Comparison of ENCODE assay signal across 19 mouse cellular contexts in the genomic region with DNA sequence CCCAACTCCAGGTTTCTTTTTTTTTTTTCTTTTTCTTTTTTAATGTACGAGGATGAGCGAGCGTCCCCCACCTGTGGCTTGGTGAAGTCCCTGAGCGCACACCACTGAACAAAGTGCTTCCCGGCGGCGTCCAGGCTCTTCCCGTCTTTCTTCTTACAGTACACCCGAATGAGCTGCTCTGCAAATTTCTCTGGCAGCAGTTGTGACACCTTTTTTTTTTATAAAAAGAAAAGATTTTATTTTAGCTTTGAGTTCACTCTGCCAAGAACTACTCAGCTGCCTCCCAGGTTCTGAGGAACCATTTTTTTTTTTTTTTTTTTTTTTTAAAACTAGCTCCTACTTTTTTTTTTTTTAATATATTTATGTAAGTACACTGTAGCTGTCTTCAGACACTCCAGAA. TPM values are rescaled to one million over a fixed set of nuclear protein-coding genes. Genes with fewer than 3 reads are reported as not detected.
A peak's percentile ranks its signal among the peaks of the same experiment; 100 is the strongest.
DNase-seq lines count a peak whose midpoint lies in the region; TF ChIP-seq lines count a peak whose summit lies in the region.
"Had no signal": no experiment of that assay in that cellular context is flagged by ENCODE, and none has a peak within 500 bp of the region (broad histone marks: within the 10 kb centered on the region; RNA-seq: fewer than 3 reads in every experiment).

No protein-coding gene starts in this region.

- DNase-seq in right cerebral cortex, adult 18-20 months, result peak; percentile 32
- no peak for DNase-seq in right cerebral cortex, adult 2 months (ENCODE audit: low spot score in 2 of 2)
- DNase-seq in brain, adult 2 months (ENCODE audit: low read depth, low spot score), result peak; percentile 67
- no peak for DNase-seq in gastrocnemius, postnatal 36 days
- DNase-seq in left cerebral cortex, adult 2 months (ENCODE audit: extremely low spot score in 1 of 2, low spot score in 2 of 2), result no peak
- DNase-seq: adrenal gland, adult 8-10 months; adrenal gland, postnatal 14 days; cerebellum, adult 11-12 months; cerebellum, adult 2 months; cerebellum, adult 9-10 months; cerebellum, postnatal 25 days; forebrain, postnatal 0 days had no signal

- intact Hi-C loops in gastrocnemius, postnatal 36 days (cut with DNase I), result no loop called here
- intact Hi-C loops in left cerebral cortex, adult 2 months (cut with DNase I), result loop anchor here (10.0 kb wide), 1 partner anchor 297 kb away; no protein-coding TSS in a partner anchor

- no peak overlapping the region for H3K27ac ChIP-seq in left cerebral cortex, adult 2 months
- H3K27ac ChIP-seq: embryonic facial prominence, embryonic 10.5 days; embryonic facial prominence, embryonic 12.5 days; forebrain, embryonic 13.5 days; forebrain, embryonic 15.5 days had no signal

- no peak overlapping the region for H3K4me3 ChIP-seq in left cerebral cortex, adult 2 months
- H3K4me3 ChIP-seq: embryonic facial prominence, embryonic 10.5 days; embryonic facial prominence, embryonic 12.5 days; forebrain, embryonic 13.5 days; forebrain, embryonic 15.5 days had no signal

- no peak for TF ChIP-seq CTCF in left cerebral cortex, adult 2 months (IDR thresholded peaks at IDR 0.05)

RNA-seq across cellular contexts. Expression of a gene that starts 14.8 kb away (rescaled TPM):
- total RNA-seq in gastrocnemius, postnatal 36 days (2021), result not detected
- total RNA-seq in left cerebral cortex, adult 2 months (2021), result not detected
- total RNA-seq: adrenal gland, adult 18-20 months; adrenal gland, adult 8-10 months; adrenal gland, postnatal 14 days; adrenal gland, postnatal 4 days; forebrain, postnatal 0 days; G1E had no signal

RNA-seq across cellular contexts. Expression of a gene that starts 22.6 kb away (rescaled TPM):
- total RNA-seq in gastrocnemius, postnatal 36 days (2021), result 1 to 10 TPM; 3.9 to 4.1 TPM
- total RNA-seq in left cerebral cortex, adult 2 months (2021), result 10 to 100 TPM; 20.2 to 25.1 TPM

RNA-seq across cellular contexts. Expression of a gene that starts 33.4 kb away (rescaled TPM):
- 10 to 100 TPM; 12.9 to 13.2 TPM for total RNA-seq in gastrocnemius, postnatal 36 days (2021)
- total RNA-seq in left cerebral cortex, adult 2 months (2021), result 10 to 100 TPM; 12.7 to 12.9 TPM

Comparison
In these comparisons a context has a peak if more than half of its experiments do, and no peak if none do; other contexts are left out.
1. DNase-seq: peak in right cerebral cortex, adult 18-20 months (single experiment) and brain, adult 2 months (single experiment); none in right cerebral cortex, adult 2 months (0 of 2), gastrocnemius, postnatal 36 days (0 of 2) and left cerebral cortex, adult 2 months (0 of 2).
2. RNA of a gene that starts 22.6 kb away (total RNA-seq): 20.2 to 25.1 TPM in left cerebral cortex, adult 2 months; 3.9 to 4.1 TPM in gastrocnemius, postnatal 36 days; every median in the first group is over 4 times any median in the second.